Mouse (Mus musculus) midbrain, embryonic 10.5 days (tissue): ENCODE measurements around the gene Klk7. TPM values are rescaled to one million over a fixed set of nuclear protein-coding genes. Genes with fewer than 3 reads are reported as not detected.

Source experiments
- DNase-seq: peaks from one replicate; pipeline ENCODE4 v3.0.0-alpha.2; 2017; ENCODE audit warnings: low spot score
- H3K27ac ChIP-seq: fragments of 300-500 bp; sonication (generic); replicated peaks from 2 replicates; pipeline ENCODE4 v1.5.1; 2016; ENCODE audit warnings: mild to moderate bottlenecking
- H3K27me3 ChIP-seq: fragments of 300-500 bp; sonication (generic); 2 replicates; pipeline ENCODE4 v1.6.1; 2016; ENCODE audit warnings: low read depth, mild to moderate bottlenecking; ENCODE audit not compliant: poor library complexity, severe bottlenecking
- H3K36me3 ChIP-seq: fragments of 300-500 bp; sonication (generic); 2 replicates; pipeline ENCODE4 v1.6.1; 2016; ENCODE audit warnings: mild to moderate bottlenecking, moderate library complexity
- H3K4me1 ChIP-seq: fragments of 300-500 bp; sonication (generic); 2 replicates; pipeline ENCODE4 v1.6.1; 2016
- H3K4me3 ChIP-seq: fragments of 300-500 bp; sonication (generic); 2 replicates; pipeline ENCODE4 v1.5.1; 2016; ENCODE audit warnings: mild to moderate bottlenecking, moderate library complexity
- H3K9me3 ChIP-seq: fragments of 300-500 bp; sonication (generic); replicated peaks from 2 replicates; pipeline ENCODE4 v1.6.1; 2016; ENCODE audit warnings: mild to moderate bottlenecking
- WGBS: fragments of 180-500 bp; shearing (Covaris S2); methylation state at CpG from one replicate; pipeline ENCODE4 v1.1.7; 2016; 5-methylcytosine and 5-hydroxymethylcytosine counted together
- polyA plus RNA-seq: library from polyadenylated mRNA; unstranded; fragments of >200 nt; fragmentation: Nextera tagmentation; extraction: Ambion mirVana; gene quantifications from 2 replicates; pipeline ENCODE4 v1.2.1, GENCODE M21; 2016

Gene Klk7
- polyA plus RNA-seq, 1 experiment from 2014 or later: not detected

- Histone ChIP-seq H3K4me3 (no peak overlapping the region), H3K9me3 (no peaks in the 10 kb centered on the region), H3K27ac (no peak overlapping the region), H3K27me3 (no peaks in the 10 kb centered on the region), H3K4me1 (no peaks in the 10 kb centered on the region), H3K36me3 (no peaks in the 10 kb centered on the region)
- no peak for DNase-seq
Observed at GRCm38 (mm10) chr7:43816746-43817145, 5.7 kb downstream of the Klk7 start.

GRCm38 (mm10) chr7:43821581-43821980 is 10.5 kb downstream of the Klk7 start:
- H3K9me3 ChIP-seq: no peaks in the 10 kb centered on the region
- H3K4me1 ChIP-seq: no peaks in the 10 kb centered on the region
- H3K4me3 ChIP-seq: no peak overlapping the region
- no peaks in the 10 kb centered on the region for H3K27me3 ChIP-seq
- whole genome bisulfite sequencing: 91% methylated on average over 7 of the region's 7 CpGs
- no peak overlapping the region for H3K27ac ChIP-seq
- H3K36me3 ChIP-seq: no peaks in the 10 kb centered on the region
- no peak for DNase-seq

- no peaks in the 10 kb centered on the region for H3K36me3 ChIP-seq
- no peak within 1 kb of the TSS for H3K27ac ChIP-seq
- H3K9me3 ChIP-seq: 0 out of 2 replicates have a peak, but pooled peaks cover 3% of the 10 kb centered on the region
- 84% methylated on average over 10 of the region's 10 CpGs for WGBS
- DNase-seq: no peak
- H3K4me3 ChIP-seq: no peak within 1 kb of the TSS
- no peaks in the 10 kb centered on the region for H3K27me3 ChIP-seq
- no peaks in the 10 kb centered on the region for H3K4me1 ChIP-seq
Observed at GRCm38 (mm10) chr7:43824199-43824598, 13.1 kb downstream of the Klk7 start, which contains the start of gene Klk6. Klk6 (plus strand) TSS chr7:43824499.

GRCm38 (mm10) chr7:43826056-43826455 is 15.0 kb downstream of the Klk7 start:
- Histone ChIP-seq H3K9me3 (0 out of 2 replicates have a peak, but pooled peaks cover 3% of the 10 kb centered on the region), H3K36me3 (no peaks in the 10 kb centered on the region), H3K27ac (no peak overlapping the region), H3K4me3 (no peak overlapping the region), H3K27me3 (no peaks in the 10 kb centered on the region), H3K4me1 (no peaks in the 10 kb centered on the region)
- DNase-seq: no peak
- WGBS: 88% methylated on average over 5 of the region's 5 CpGs

- 85% methylated on average over 4 of the region's 4 CpGs for WGBS
- no peak overlapping the region for H3K4me3 ChIP-seq
- no peak overlapping the region for H3K27ac ChIP-seq
- H3K9me3 ChIP-seq: 0 out of 2 replicates have a peak, but pooled peaks cover 3% of the 10 kb centered on the region
- DNase-seq: no peak
- H3K36me3 ChIP-seq: no peaks in the 10 kb centered on the region
- no peaks in the 10 kb centered on the region for H3K27me3 ChIP-seq
- H3K4me1 ChIP-seq: no peaks in the 10 kb centered on the region
Observed at GRCm38 (mm10) chr7:43827706-43828105, 16.6 kb downstream of the Klk7 start.

- no peaks in the 10 kb centered on the region for H3K4me1 ChIP-seq
- no peaks in the 10 kb centered on the region for H3K36me3 ChIP-seq
- H3K27me3 ChIP-seq: no peaks in the 10 kb centered on the region
- 91% methylated on average over 8 of the region's 8 CpGs for WGBS
- no peak for DNase-seq
- no peak overlapping the region for H3K4me3 ChIP-seq
- 0 out of 2 replicates have a peak, but pooled peaks cover 3% of the 10 kb centered on the region for H3K9me3 ChIP-seq
- H3K27ac ChIP-seq: no peak overlapping the region
Observed at GRCm38 (mm10) chr7:43829006-43829405, 17.9 kb downstream of the Klk7 start.

GRCm38 (mm10) chr7:43841701-43842100 is 30.6 kb downstream of the Klk7 start, which contains the start of gene Klk5:
Klk5 (plus strand) TSS chr7:43841971.
- DNase-seq: no peak
- H3K27ac ChIP-seq: no peak within 1 kb of the TSS
- H3K4me1 ChIP-seq: no peaks in the 10 kb centered on the region
- H3K9me3 ChIP-seq: no peaks in the 10 kb centered on the region
- H3K36me3 ChIP-seq: no peaks in the 10 kb centered on the region
- no peaks in the 10 kb centered on the region for H3K27me3 ChIP-seq
- 47% methylated on average over 3 of the region's 3 CpGs for WGBS
- no peak within 1 kb of the TSS for H3K4me3 ChIP-seq

GRCm38 (mm10) chr7:43843801-43844200 is 32.7 kb downstream of the Klk7 start:
- Histone ChIP-seq H3K36me3 (no peaks in the 10 kb centered on the region), H3K27ac (no peak overlapping the region), H3K9me3 (no peaks in the 10 kb centered on the region), H3K4me1 (no peaks in the 10 kb centered on the region), H3K27me3 (no peaks in the 10 kb centered on the region), H3K4me3 (no peak overlapping the region)
- no peak for DNase-seq
- 87% methylated on average over 4 of the region's 4 CpGs for WGBS

GRCm38 (mm10) chr7:43851616-43852015 is 40.5 kb downstream of the Klk7 start:
- H3K4me1 ChIP-seq: no peaks in the 10 kb centered on the region
- DNase-seq: no peak
- 87% methylated on average over 6 of the region's 6 CpGs for WGBS
- H3K36me3 ChIP-seq: no peaks in the 10 kb centered on the region
- no peaks in the 10 kb centered on the region for H3K27me3 ChIP-seq
- no peak overlapping the region for H3K4me3 ChIP-seq
- no peak overlapping the region for H3K27ac ChIP-seq
- no peaks in the 10 kb centered on the region for H3K9me3 ChIP-seq

- Histone ChIP-seq H3K27ac (no peak overlapping the region), H3K4me1 (no peaks in the 10 kb centered on the region), H3K27me3 (no peaks in the 10 kb centered on the region), H3K9me3 (0 out of 2 replicates have a peak, but pooled peaks cover 2% of the 10 kb centered on the region), H3K36me3 (no peaks in the 10 kb centered on the region), H3K4me3 (no peak overlapping the region)
- DNase-seq: no peak
- 89% methylated on average over 9 of the region's 9 CpGs for WGBS
Observed at GRCm38 (mm10) chr7:43854642-43855380, 43.7 kb downstream of the Klk7 start.

- Histone ChIP-seq H3K27me3 (no peaks in the 10 kb centered on the region), H3K4me3 (no peak overlapping the region), H3K9me3 (0 out of 2 replicates have a peak, but pooled peaks cover 4% of the 10 kb centered on the region), H3K27ac (no peak overlapping the region), H3K36me3 (no peaks in the 10 kb centered on the region), H3K4me1 (peaks cover 4% of the 10 kb centered on the region)
- WGBS: 75% methylated on average over 3 of the region's 3 CpGs
- DNase-seq: no peak
Observed at GRCm38 (mm10) chr7:43855709-43856108, 44.6 kb downstream of the Klk7 start.

GRCm38 (mm10) chr7:43856307-43856706 is 45.2 kb downstream of the Klk7 start:
- 85% methylated on average over 7 of the region's 7 CpGs for WGBS
- Histone ChIP-seq H3K27ac (no peak overlapping the region), H3K36me3 (no peaks in the 10 kb centered on the region), H3K4me1 (peaks cover 10% of the 10 kb centered on the region), H3K9me3 (0 out of 2 replicates have a peak, but pooled peaks cover 4% of the 10 kb centered on the region), H3K27me3 (no peaks in the 10 kb centered on the region), H3K4me3 (no peak overlapping the region)
- no peak for DNase-seq

- H3K27me3 ChIP-seq: no peaks in the 10 kb centered on the region
- 0 out of 2 replicates have a peak, but pooled peaks cover 4% of the 10 kb centered on the region for H3K9me3 ChIP-seq
- H3K4me1 ChIP-seq: peaks cover 12% of the 10 kb centered on the region
- no peaks in the 10 kb centered on the region for H3K36me3 ChIP-seq
- H3K4me3 ChIP-seq: no peak overlapping the region
- DNase-seq: no peak
- 90% methylated on average over 12 of the region's 12 CpGs for WGBS
- H3K27ac ChIP-seq: no peak overlapping the region
Observed at GRCm38 (mm10) chr7:43857501-43857900, 46.4 kb downstream of the Klk7 start.
